Mouse (Mus musculus) stomach, adult 2 months (tissue): ENCODE results near the gene Ankzf1. TPM values are rescaled to one million over a fixed set of nuclear protein-coding genes. Genes with fewer than 3 reads are reported as not detected.

Source experiments
- polyA plus RNA-seq: library from polyadenylated mRNA; depleted of rRNA; stranded (reverse); fragments of >200 nt; gene quantifications from 2 replicates; pipeline ENCODE4 v1.2.3, GENCODE M21; 2012; rRNA removed

Ankzf1 gene
- 6.0 and 8.2 TPM in 2 replicates for polyA plus RNA-seq

GRCm38 (mm10) chr1:75191622-75192402 lies at the start of gene Ankzf1, which contains the start of gene Atg9a:
Ankzf1 (plus strand) TSS chr1:75192151.
Atg9a (minus strand) TSS chr1:75192196.

GRCm38 (mm10) chr1:75142301-75143261 lies 49.4 kb upstream of the Ankzf1 start, which contains the start of the genes Cnppd1 and Retreg2:
Cnppd1 (minus strand) TSS chr1:75142711.
Retreg2 (plus strand) TSS chr1:75142778.

GRCm38 (mm10) chr1:75168472-75169464 lies 23.2 kb upstream of the Ankzf1 start, which contains the start of gene Zfand2b:
Zfand2b (plus strand) TSS chr1:75168646.

GRCm38 (mm10) chr1:75180105-75180590 lies 11.8 kb upstream of the Ankzf1 start, which contains the start of gene Abcb6:
Abcb6 (minus strand) TSS chr1:75180392.

GRCm38 (mm10) chr1:75210136-75211087 lies 18.5 kb downstream of the Ankzf1 start, which contains the start of the genes Glb1l and Stk16:
Glb1l (minus strand) TSS chr1:75210813.
Stk16 (plus strand) TSS chr1:75210838.

GRCm38 (mm10) chr1:75219531-75219930 lies 27.6 kb downstream of the Ankzf1 start, which contains the start of gene Tuba4a:
Tuba4a (minus strand) TSS chr1:75219865.

GRCm38 (mm10) chr1:75231664-75232152 lies 39.8 kb downstream of the Ankzf1 start, which contains the start of gene A630095N17Rik:
A630095N17Rik (minus strand) TSS chr1:75232102.

GRCm38 (mm10) chr1:75236117-75237050 lies 44.4 kb downstream of the Ankzf1 start, which contains the start of gene Dnajb2:
Dnajb2 (plus strand) TSS chr1:75236406.

Other genes with a start within 250 kb of the Ankzf1 start
- gene Ihh, start 240.5 kb upstream of the Ankzf1 start, polyA plus RNA-seq: 47.6 and 74.9 TPM in 2 replicates
- gene Nhej1, start 67.0 kb upstream of the Ankzf1 start, polyA plus RNA-seq: 1.4 and 1.6 TPM in 2 replicates
- gene Slc23a3, start 58.3 kb upstream of the Ankzf1 start, polyA plus RNA-seq: 9.6 and 9.8 TPM in 2 replicates
- 31.3 and 32.1 TPM in 2 replicates for gene Cnppd1, start 49.4 kb upstream of the Ankzf1 start, polyA plus RNA-seq
- 47.6 and 50.4 TPM in 2 replicates for gene Retreg2, start 49.4 kb upstream of the Ankzf1 start, polyA plus RNA-seq
- gene Zfand2b, start 23.5 kb upstream of the Ankzf1 start, polyA plus RNA-seq: 44.4 and 49.7 TPM in 2 replicates
- gene Abcb6, start 11.8 kb upstream of the Ankzf1 start, polyA plus RNA-seq: 21.4 and 25.5 TPM in 2 replicates
- gene Atg9a, start within 50 bp of the Ankzf1 start, polyA plus RNA-seq: 38.9 TPM in 2 replicates
- gene Glb1l, start 18.7 kb downstream of the Ankzf1 start, polyA plus RNA-seq: 1.3 and 1.7 TPM in 2 replicates
- gene Stk16, start 18.7 kb downstream of the Ankzf1 start, polyA plus RNA-seq: 117 and 123 TPM in 2 replicates
- gene Tuba4a, start 27.7 kb downstream of the Ankzf1 start, polyA plus RNA-seq: 127 and 134 TPM in 2 replicates
- not detected in 2 replicates for gene A630095N17Rik, start 40.0 kb downstream of the Ankzf1 start, polyA plus RNA-seq
- 21.5 and 25.7 TPM in 2 replicates for gene Dnajb2, start 44.3 kb downstream of the Ankzf1 start, polyA plus RNA-seq
- gene Ptprn, start 72.4 kb downstream of the Ankzf1 start, polyA plus RNA-seq: 4.7 and 4.9 TPM in 2 replicates
- 7.9 and 12.7 TPM in 2 replicates for gene Resp18, start 86.3 kb downstream of the Ankzf1 start, polyA plus RNA-seq
- 66.8 and 78.7 TPM in 2 replicates for gene Dnpep, start 125.8 kb downstream of the Ankzf1 start, polyA plus RNA-seq
- gene Des, start 168.2 kb downstream of the Ankzf1 start, polyA plus RNA-seq: 377 and 872 TPM in 2 replicates
- 59.2 and 90.1 TPM in 2 replicates for gene Speg, start 183.1 kb downstream of the Ankzf1 start, polyA plus RNA-seq
- 121 and 122 TPM in 2 replicates for gene Gmppa, start 243.8 kb downstream of the Ankzf1 start, polyA plus RNA-seq